Mouse (Mus musculus) stomach, postnatal 0 days (tissue): Measurements from ENCODE around the gene Mrpl24. TPM values are rescaled to one million over a fixed set of nuclear protein-coding genes. Genes with fewer than 3 reads are reported as not detected.
"Not testable (repeated sequence)": the region's sequence is repeated elsewhere in the genome, so short reads cannot be mapped to it uniquely, and the experiment has no call there.

Source experiments
- ATAC-seq: fragments of 200-750 bp; cut with Nextera tagmentation; 2 replicates; pipeline ENCODE4 v1.8.0; 2017; ENCODE audit not compliant: low FRiP score, low TSS enrichment
- DNase-seq: peaks from one replicate; pipeline ENCODE4 v3.0.0-alpha.2; 2016; ENCODE audit warnings: low spot score
- H3K27ac ChIP-seq: fragments of 300-500 bp; sonication (generic); replicated peaks from 2 replicates; pipeline ENCODE4 v1.5.1; 2014; ENCODE audit warnings: mild to moderate bottlenecking, control low read depth
- H3K27me3 ChIP-seq: fragments of 300-500 bp; sonication (generic); 2 replicates; pipeline ENCODE4 v1.6.1; 2014; ENCODE audit warnings: low read length; ENCODE audit not compliant: control insufficient read depth, insufficient read depth
- H3K36me3 ChIP-seq: fragments of 300-500 bp; sonication (generic); 2 replicates; pipeline ENCODE4 v1.6.1; 2014; ENCODE audit warnings: low read length, mixed read lengths; ENCODE audit not compliant: control insufficient read depth, insufficient read depth
- H3K4me1 ChIP-seq: fragments of 300-500 bp; sonication (generic); replicated peaks from 2 replicates; pipeline ENCODE4 v1.6.1; 2014; ENCODE audit warnings: antibody characterized with exemption; ENCODE audit not compliant: control insufficient read depth, insufficient read depth
- H3K4me2 ChIP-seq: fragments of 300-500 bp; sonication (generic); replicated peaks from 2 replicates; pipeline ENCODE4 v1.6.1; 2014; ENCODE audit warnings: low read depth, mild to moderate bottlenecking, control low read depth, moderate library complexity
- H3K4me3 ChIP-seq: fragments of 300-500 bp; sonication (generic); 2 replicates; pipeline ENCODE4 v1.5.1; 2014; ENCODE audit warnings: low read depth, low read length, control low read depth
- H3K9ac ChIP-seq: fragments of 300-500 bp; sonication (generic); 2 replicates; pipeline ENCODE4 v1.6.1; 2014; ENCODE audit warnings: mild to moderate bottlenecking, low read length, control low read depth, mixed read lengths
- H3K9me3 ChIP-seq: fragments of 300-500 bp; sonication (generic); 2 replicates; pipeline ENCODE4 v1.6.1; 2016; ENCODE audit warnings: low read length; ENCODE audit not compliant: control insufficient read depth
- CTCF ChIP-seq: IDR thresholded peaks from 2 replicates; pipeline ENCODE4 v1.5.1; 2016; ENCODE audit warnings: antibody characterized with exemption, low read depth, mild to moderate bottlenecking, moderate library complexity
- EP300 ChIP-seq: optimal IDR thresholded peaks from 2 replicates; pipeline ENCODE3; 2016; ENCODE audit warnings: antibody characterized with exemption
- WGBS: fragments of 180-500 bp; shearing (Covaris S2); extraction: QIAGEN DNeasy Blood & Tissue Kit; methylation state at CpG from one replicate; pipeline ENCODE4 v1.1.7; 2014; 5-methylcytosine and 5-hydroxymethylcytosine counted together
- polyA plus RNA-seq: library from polyadenylated mRNA; unstranded; fragments of >200 nt; fragmentation: Nextera tagmentation; extraction: Ambion mirVana; gene quantifications from 2 replicates; pipeline ENCODE4 v1.2.1, GENCODE M21; 2015

Mrpl24 gene
- polyA plus RNA-seq, 1 experiment from 2014 or later = 61.4 TPM

- H3K27me3 ChIP-seq = no peaks in the 10 kb centered on the region
- H3K4me1 ChIP-seq = peaks cover 5% of the 10 kb centered on the region
- no peaks in the 10 kb centered on the region for H3K36me3 ChIP-seq
- WGBS = 3% methylated on average over 10 of the region's 10 CpGs
- H3K9ac ChIP-seq = peak overlapping the region; percentile 39
- no peak overlapping the region for H3K27ac ChIP-seq
- ATAC-seq (no peak), DNase-seq (no peak)
- no peaks in the 10 kb centered on the region for H3K9me3 ChIP-seq
- peak overlapping the region; percentile 90 for H3K4me3 ChIP-seq
- TF ChIP-seq EP300 (no peak), CTCF (no peak)
- peak overlapping the region; percentile 53 for H3K4me2 ChIP-seq
These were observed 33.3 kb upstream of the Mrpl24 start for GRCm38 (mm10) chr3:87886004-87886365.

- Histone ChIP-seq H3K27ac (no peak overlapping the region), H3K4me1 (peaks cover 5% of the 10 kb centered on the region), H3K9me3 (no peaks in the 10 kb centered on the region), H3K4me2 (peak overlapping the region; percentile 53; the same call in 1 of the 2 replicates), H3K9ac (no peak overlapping the region), H3K36me3 (no peaks in the 10 kb centered on the region), H3K27me3 (no peaks in the 10 kb centered on the region), H3K4me3 (no peak overlapping the region)
- WGBS = 89% methylated on average over 6 of the region's 6 CpGs
- DNase-seq = no peak
- ATAC-seq = no peak
- TF ChIP-seq CTCF (no peak), EP300 (no peak)
These were observed 32.9 kb upstream of the Mrpl24 start for GRCm38 (mm10) chr3:87886416-87886815.

- TF ChIP-seq CTCF = peak; percentile 38
- H3K27me3 ChIP-seq, ATAC-seq, H3K27ac ChIP-seq, H3K9me3 ChIP-seq, H3K4me3 ChIP-seq, H3K36me3 ChIP-seq, H3K9ac ChIP-seq, DNase-seq, H3K4me1 ChIP-seq, H3K4me2 ChIP-seq: not testable (repeated sequence)
- WGBS = 84% methylated on average over 4 of the region's 4 CpGs
These were observed 31.9 kb upstream of the Mrpl24 start for GRCm38 (mm10) chr3:87887400-87887799.

- no peaks in the 10 kb centered on the region for H3K4me1 ChIP-seq
- no peak overlapping the region for H3K9ac ChIP-seq
- H3K36me3 ChIP-seq = no peaks in the 10 kb centered on the region
- DNase-seq = no peak
- 69% methylated on average over 3 of the region's 3 CpGs for WGBS
- no peak for TF ChIP-seq CTCF
- TF ChIP-seq EP300 = no peak
- no peaks in the 10 kb centered on the region for H3K27me3 ChIP-seq
- H3K9me3 ChIP-seq = no peaks in the 10 kb centered on the region
- no peak overlapping the region for H3K27ac ChIP-seq
- no peak for ATAC-seq
- H3K4me3 ChIP-seq = no peak overlapping the region
- H3K4me2 ChIP-seq = no peak overlapping the region
These were observed 27.8 kb upstream of the Mrpl24 start for GRCm38 (mm10) chr3:87891481-87891880.

- Histone ChIP-seq H3K4me2 (no peak overlapping the region), H3K4me3 (no peak overlapping the region), H3K27me3 (no peaks in the 10 kb centered on the region), H3K36me3 (no peaks in the 10 kb centered on the region), H3K9me3 (no peaks in the 10 kb centered on the region), H3K9ac (no peak overlapping the region), H3K4me1 (no peaks in the 10 kb centered on the region), H3K27ac (no peak overlapping the region)
- ATAC-seq = no peak
- DNase-seq = no peak
- 66% methylated on average over 3 of the region's 3 CpGs for WGBS
- TF ChIP-seq CTCF (no peak), EP300 (no peak)
These were observed 25.9 kb upstream of the Mrpl24 start for GRCm38 (mm10) chr3:87893367-87893905.

- Histone ChIP-seq H3K27ac (no peak overlapping the region), H3K27me3 (no peaks in the 10 kb centered on the region), H3K9ac (no peak overlapping the region), H3K36me3 (no peaks in the 10 kb centered on the region), H3K4me2 (no peak overlapping the region), H3K9me3 (no peaks in the 10 kb centered on the region), H3K4me3 (no peak overlapping the region), H3K4me1 (no peaks in the 10 kb centered on the region)
- 66% methylated on average over 3 of the region's 3 CpGs for WGBS
- peak; percentile 16 for DNase-seq
- ATAC-seq = no peak
- TF ChIP-seq EP300 = no peak
- TF ChIP-seq CTCF = no peak
These were observed 20.0 kb upstream of the Mrpl24 start for GRCm38 (mm10) chr3:87899266-87899665.
